Mouse (Mus musculus) limb, embryonic 10.5 days (tissue): ENCODE measurements around the gene Crispld2. TPM values are rescaled to one million over a fixed set of nuclear protein-coding genes. Genes with fewer than 3 reads are reported as not detected.
A peak's percentile ranks its signal among the peaks of the same experiment; 100 is the strongest.

Experiments used
- DNase-seq: peaks from one replicate; pipeline ENCODE4 v3.0.0-alpha.2; 2017; ENCODE audit warnings: low spot score
- H3K27ac ChIP-seq: fragments of 300-500 bp; sonication (generic); 2 replicates; pipeline ENCODE4 v1.5.1; 2016; ENCODE audit warnings: mild to moderate bottlenecking
- H3K27me3 ChIP-seq: fragments of 300-500 bp; sonication (generic); 2 replicates; pipeline ENCODE4 v1.6.1; 2016; ENCODE audit warnings: low read depth, mild to moderate bottlenecking; ENCODE audit not compliant: poor library complexity, severe bottlenecking
- H3K36me3 ChIP-seq: fragments of 300-500 bp; sonication (generic); 2 replicates; pipeline ENCODE4 v1.6.1; 2016; ENCODE audit warnings: mild to moderate bottlenecking, moderate library complexity
- H3K4me1 ChIP-seq: fragments of 300-500 bp; sonication (generic); 2 replicates; pipeline ENCODE4 v1.6.1; 2016
- H3K4me3 ChIP-seq: fragments of 300-500 bp; sonication (generic); 2 replicates; pipeline ENCODE4 v1.5.1; 2016; ENCODE audit warnings: mild to moderate bottlenecking, moderate library complexity
- H3K9me3 ChIP-seq: fragments of 300-500 bp; sonication (generic); replicated peaks from 2 replicates; pipeline ENCODE4 v1.6.1; 2016; ENCODE audit warnings: mild to moderate bottlenecking
- WGBS: fragments of 180-500 bp; shearing (Covaris S2); methylation state at CpG from one replicate; pipeline ENCODE4 v1.1.7; 2016; 5-methylcytosine and 5-hydroxymethylcytosine counted together
- polyA plus RNA-seq: library from polyadenylated mRNA; unstranded; fragments of >200 nt; fragmentation: Nextera tagmentation; extraction: Ambion mirVana; gene quantifications from 2 replicates; pipeline ENCODE4 v1.2.1, GENCODE M21; 2016

Gene Crispld2
- polyA plus RNA-seq, 1 experiment from 2014 or later: 6.1 TPM

- Histone ChIP-seq H3K9me3 (no peaks in the 10 kb centered on the region), H3K4me3 (no peak overlapping the region), H3K27me3 (no peaks in the 10 kb centered on the region), H3K36me3 (no peaks in the 10 kb centered on the region), H3K27ac (0 out of 2 replicates have a peak overlapping the region, but pooled peaks have one; percentile 4), H3K4me1 (peaks cover 34% of the 10 kb centered on the region)
- no peak for DNase-seq
- WGBS: 75% methylated on average over 11 of the region's 11 CpGs
Observed at GRCm38 (mm10) chr8:120039313-120039919, 47.2 kb downstream of the Crispld2 start.

- H3K4me3 ChIP-seq: no peak overlapping the region
- peaks cover 37% of the 10 kb centered on the region for H3K4me1 ChIP-seq
- no peaks in the 10 kb centered on the region for H3K9me3 ChIP-seq
- no peaks in the 10 kb centered on the region for H3K27me3 ChIP-seq
- no peak for DNase-seq
- H3K27ac ChIP-seq: peak overlapping the region; percentile 14; the same call in 1 of the 2 replicates
- WGBS: 70% methylated on average over 1 of the region's 1 CpGs
- H3K36me3 ChIP-seq: no peaks in the 10 kb centered on the region
Observed at GRCm38 (mm10) chr8:120040861-120041260, 48.6 kb downstream of the Crispld2 start.

- no peak overlapping the region for H3K4me3 ChIP-seq
- no peaks in the 10 kb centered on the region for H3K36me3 ChIP-seq
- no peak overlapping the region for H3K27ac ChIP-seq
- 85% methylated on average over 10 of the region's 10 CpGs for WGBS
- peaks cover 45% of the 10 kb centered on the region for H3K4me1 ChIP-seq
- no peaks in the 10 kb centered on the region for H3K27me3 ChIP-seq
- no peak for DNase-seq
- no peaks in the 10 kb centered on the region for H3K9me3 ChIP-seq
Observed at GRCm38 (mm10) chr8:120042542-120043312, 50.5 kb downstream of the Crispld2 start.

- Histone ChIP-seq H3K4me1 (peaks cover 43% of the 10 kb centered on the region), H3K27ac (0 out of 2 replicates have a peak overlapping the region, but pooled peaks have one; percentile 27), H3K9me3 (no peaks in the 10 kb centered on the region), H3K4me3 (no peak overlapping the region), H3K27me3 (no peaks in the 10 kb centered on the region), H3K36me3 (no peaks in the 10 kb centered on the region)
- whole genome bisulfite sequencing: 95% methylated on average over 8 of the region's 8 CpGs
- DNase-seq: no peak
Observed at GRCm38 (mm10) chr8:120044907-120045306, 52.7 kb downstream of the Crispld2 start.

GRCm38 (mm10) chr8:120045471-120045870 lies 53.2 kb downstream of the Crispld2 start:
- peak overlapping the region; percentile 27; the same call in 1 of the 2 replicates for H3K27ac ChIP-seq
- no peak for DNase-seq
- no peaks in the 10 kb centered on the region for H3K27me3 ChIP-seq
- no peaks in the 10 kb centered on the region for H3K9me3 ChIP-seq
- no peaks in the 10 kb centered on the region for H3K36me3 ChIP-seq
- WGBS: 43% methylated on average over 5 of the region's 5 CpGs
- no peak overlapping the region for H3K4me3 ChIP-seq
- peaks cover 47% of the 10 kb centered on the region for H3K4me1 ChIP-seq

GRCm38 (mm10) chr8:120046258-120047020 lies 54.2 kb downstream of the Crispld2 start:
- no peaks in the 10 kb centered on the region for H3K9me3 ChIP-seq
- no peaks in the 10 kb centered on the region for H3K27me3 ChIP-seq
- H3K4me3 ChIP-seq: no peak overlapping the region
- DNase-seq: peak; percentile 40
- H3K4me1 ChIP-seq: peaks cover 48% of the 10 kb centered on the region
- no peaks in the 10 kb centered on the region for H3K36me3 ChIP-seq
- H3K27ac ChIP-seq: peak overlapping the region; percentile 73
- WGBS: 73% methylated on average over 14 of the region's 14 CpGs

- 78% methylated on average over 13 of the region's 13 CpGs for WGBS
- Histone ChIP-seq H3K27ac (peak overlapping the region; percentile 53), H3K9me3 (no peaks in the 10 kb centered on the region), H3K4me1 (peaks cover 43% of the 10 kb centered on the region), H3K36me3 (no peaks in the 10 kb centered on the region), H3K27me3 (no peaks in the 10 kb centered on the region), H3K4me3 (no peak overlapping the region)
- DNase-seq: no peak
Observed at GRCm38 (mm10) chr8:120049949-120050348, 57.7 kb downstream of the Crispld2 start.

GRCm38 (mm10) chr8:120050376-120050775 lies 58.1 kb downstream of the Crispld2 start:
- Histone ChIP-seq H3K4me3 (no peak overlapping the region), H3K9me3 (no peaks in the 10 kb centered on the region), H3K27ac (peak overlapping the region; percentile 53), H3K36me3 (no peaks in the 10 kb centered on the region), H3K4me1 (peaks cover 38% of the 10 kb centered on the region), H3K27me3 (no peaks in the 10 kb centered on the region)
- 85% methylated on average over 10 of the region's 10 CpGs for WGBS
- no peak for DNase-seq

- WGBS: 40% methylated on average over 4 of the region's 4 CpGs
- H3K36me3 ChIP-seq: no peaks in the 10 kb centered on the region
- H3K9me3 ChIP-seq: no peaks in the 10 kb centered on the region
- no peak for DNase-seq
- H3K27me3 ChIP-seq: no peaks in the 10 kb centered on the region
- H3K27ac ChIP-seq: no peak overlapping the region
- H3K4me1 ChIP-seq: peaks cover 32% of the 10 kb centered on the region
- H3K4me3 ChIP-seq: no peak overlapping the region
Observed at GRCm38 (mm10) chr8:120051006-120051405, 58.8 kb downstream of the Crispld2 start.

- Histone ChIP-seq H3K36me3 (no peaks in the 10 kb centered on the region), H3K4me1 (peaks cover 23% of the 10 kb centered on the region), H3K9me3 (peaks cover 5% of the 10 kb centered on the region; the same call in 1 of the 2 replicates), H3K4me3 (no peak overlapping the region), H3K27me3 (no peaks in the 10 kb centered on the region), H3K27ac (no peak overlapping the region)
- WGBS: 87% methylated on average over 4 of the region's 4 CpGs
- DNase-seq: no peak
Observed at GRCm38 (mm10) chr8:120051908-120052307, 59.7 kb downstream of the Crispld2 start.

GRCm38 (mm10) chr8:120052318-120052717 lies 60.1 kb downstream of the Crispld2 start:
- Histone ChIP-seq H3K4me3 (no peak overlapping the region), H3K27ac (no peak overlapping the region), H3K4me1 (peaks cover 19% of the 10 kb centered on the region), H3K27me3 (no peaks in the 10 kb centered on the region), H3K36me3 (no peaks in the 10 kb centered on the region), H3K9me3 (peaks cover 5% of the 10 kb centered on the region; the same call in 1 of the 2 replicates)
- 76% methylated on average over 8 of the region's 8 CpGs for WGBS
- no peak for DNase-seq

GRCm38 (mm10) chr8:120054833-120055232 lies 62.6 kb downstream of the Crispld2 start:
- no peak for DNase-seq
- no peaks in the 10 kb centered on the region for H3K36me3 ChIP-seq
- WGBS: 94% methylated on average over 3 of the region's 3 CpGs
- no peak overlapping the region for H3K27ac ChIP-seq
- H3K4me1 ChIP-seq: peaks cover 11% of the 10 kb centered on the region
- peaks cover 5% of the 10 kb centered on the region; the same call in 1 of the 2 replicates for H3K9me3 ChIP-seq
- H3K4me3 ChIP-seq: no peak overlapping the region
- H3K27me3 ChIP-seq: no peaks in the 10 kb centered on the region
